Mouse (Mus musculus): ENCODE data around the gene Mccc2.

Mccc2 gene

GRCm38 (mm10) chr13:100014906-100015895, at the start of gene Mccc2:
Gene Mccc2 (minus strand): TSS chr13:100015639.
- peak; percentile 74 for DNase-seq

GRCm38 (mm10) chr13:100063936-100064335, 48.5 kb upstream of the Mccc2 start:
- DNase-seq: no peak

GRCm38 (mm10) chr13:100057738-100058137, 42.3 kb upstream of the Mccc2 start:
- peak; percentile 8 for DNase-seq

- no peak for DNase-seq
Measured at GRCm38 (mm10) chr13:100026013-100026412, 10.6 kb upstream of the Mccc2 start.

GRCm38 (mm10) chr13:100016891-100017290, 1.5 kb upstream of the Mccc2 start:
- no peak for DNase-seq

DNA sequence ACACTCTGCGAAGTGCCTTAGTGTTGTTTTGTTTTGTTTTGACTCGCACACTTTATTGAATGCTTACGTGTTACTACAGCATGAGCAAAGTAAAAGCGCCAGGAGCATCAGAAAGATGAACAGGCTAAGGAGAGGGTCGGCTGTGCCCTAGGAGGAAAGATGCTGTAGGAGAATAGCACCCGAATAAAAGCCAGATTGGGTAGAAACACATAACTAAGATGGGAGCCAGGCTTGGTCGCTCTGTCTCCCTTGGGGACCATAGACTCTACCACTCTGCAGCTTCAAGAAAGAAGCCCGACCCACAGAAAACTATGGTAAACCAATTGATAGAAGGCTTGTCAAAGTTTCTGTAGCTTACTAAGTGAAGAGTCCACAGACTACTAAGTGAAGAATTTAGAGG, 498 bp upstream of the Mccc2 start:
- no peak for DNase-seq

DNA sequence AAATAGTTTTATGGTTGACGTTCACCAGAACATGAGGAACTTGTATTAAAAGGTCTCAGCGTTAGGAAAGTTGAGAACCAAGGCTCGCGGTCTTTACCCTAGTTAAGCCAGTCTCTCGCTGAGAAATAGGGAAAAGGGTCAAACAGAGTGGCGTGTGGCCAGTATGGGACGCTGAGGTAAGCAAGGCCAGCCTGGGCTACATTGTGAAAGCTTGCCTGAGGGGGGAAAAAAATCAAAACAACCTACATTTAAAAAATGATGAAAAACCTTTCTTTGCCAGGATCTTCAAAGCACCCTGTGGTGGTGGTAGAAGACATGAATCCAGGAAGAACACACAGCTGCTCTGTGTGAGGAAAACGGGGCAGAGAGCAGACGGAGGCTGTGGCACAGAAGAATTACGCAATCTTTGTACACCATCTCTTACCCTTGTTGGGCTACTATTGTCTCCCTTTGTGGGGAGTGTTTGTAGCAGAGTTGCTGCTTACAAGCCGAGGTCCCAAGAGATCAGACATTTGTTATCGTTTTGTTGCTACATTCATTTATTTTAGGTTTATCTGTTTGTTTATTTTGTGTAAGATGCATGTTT, 9.4 kb downstream of the Mccc2 start:
- DNase-seq: no peak

DNA sequence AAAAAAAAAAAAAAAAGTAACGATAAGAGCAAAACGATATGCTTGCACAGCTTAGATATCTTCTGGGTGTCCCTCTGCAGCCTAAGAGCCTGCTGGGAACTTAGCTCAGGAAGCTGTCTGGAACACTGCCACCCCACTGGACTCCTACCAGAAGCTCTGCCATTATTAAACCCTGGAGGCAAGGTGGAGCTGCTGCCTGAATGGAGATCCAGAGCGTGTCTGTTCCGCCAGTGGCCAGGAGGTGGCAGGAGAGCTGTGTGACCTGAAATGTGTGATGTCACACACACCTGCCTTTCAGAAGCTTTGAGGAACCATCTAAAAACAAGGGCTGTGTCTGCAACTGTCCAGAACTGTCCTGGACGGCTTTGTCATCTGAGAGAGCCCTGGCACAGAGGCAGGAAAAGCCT, 13.6 kb downstream of the Mccc2 start:
- peak; percentile 90 for DNase-seq

DNA sequence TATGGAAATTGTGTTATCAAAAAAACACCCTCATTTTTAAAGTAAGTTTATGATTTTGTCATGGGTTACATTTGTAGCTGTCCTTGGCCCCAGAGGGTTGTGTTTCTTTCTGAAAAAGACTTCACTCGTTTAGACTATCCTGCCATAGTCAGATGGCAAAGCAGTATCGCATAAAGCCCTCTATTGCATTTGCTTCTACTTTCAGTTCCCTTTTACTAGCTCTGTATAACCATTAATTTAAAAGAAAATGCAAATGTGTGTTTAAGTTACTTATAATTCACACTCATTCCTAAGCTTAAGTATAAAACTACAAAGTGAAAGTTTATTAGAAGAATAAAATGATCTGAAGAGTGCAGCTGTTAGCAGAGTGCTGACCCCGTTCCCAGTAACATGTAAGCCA, 16.4 kb downstream of the Mccc2 start:
- DNase-seq: no peak

- DNase-seq: no peak
Measured at GRCm38 (mm10) chr13:99998099-99998498, 17.3 kb downstream of the Mccc2 start.

GRCm38 (mm10) chr13:99989592-99989991, 25.8 kb downstream of the Mccc2 start:
- no peak for DNase-seq

DNA sequence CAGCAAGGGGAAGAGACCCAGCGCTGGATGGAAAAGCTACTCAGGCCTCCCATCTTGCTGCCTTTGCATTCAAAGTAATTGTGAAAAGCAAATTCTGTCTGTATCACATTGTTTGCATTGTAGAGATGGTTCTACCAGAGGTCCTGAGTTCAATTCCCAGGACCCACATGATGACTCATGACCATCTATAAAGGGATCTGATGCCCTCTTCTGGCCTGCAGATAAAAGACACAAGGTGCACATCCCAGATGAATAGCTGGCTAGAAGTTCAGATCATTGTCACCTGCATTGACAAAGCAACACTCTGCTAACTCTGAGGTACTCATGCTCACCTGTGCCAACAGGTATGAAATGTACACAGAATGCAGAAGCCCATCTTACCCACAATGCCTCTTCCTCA, 32.1 kb downstream of the Mccc2 start:
- DNase-seq: no peak

GRCm38 (mm10) chr13:99979406-99979805, 36.0 kb downstream of the Mccc2 start:
- no peak for DNase-seq

DNA sequence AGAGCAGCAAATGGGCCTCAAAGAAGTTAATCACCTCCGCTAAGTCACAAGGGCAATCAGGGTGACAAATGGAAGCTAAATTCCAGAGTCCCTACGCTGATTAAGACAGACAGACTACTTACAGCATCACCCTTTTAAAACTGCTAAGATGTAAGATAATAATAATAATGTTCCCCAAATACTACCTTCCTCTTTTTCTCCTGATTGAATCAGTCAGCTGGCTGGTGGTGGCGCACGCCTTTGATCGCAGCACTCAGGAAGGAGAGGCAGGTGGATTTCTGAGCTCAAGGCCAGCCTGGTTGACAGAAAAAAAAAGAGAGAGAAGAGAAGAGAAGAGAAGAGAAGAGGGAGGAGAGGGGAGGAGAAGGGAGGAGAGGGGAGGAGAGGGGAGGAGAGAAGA, 45.4 kb downstream of the Mccc2 start:
- DNase-seq: no peak

GRCm38 (mm10) chr13:99967013-99967678, 48.3 kb downstream of the Mccc2 start:
- DNase-seq: no peak

DNA sequence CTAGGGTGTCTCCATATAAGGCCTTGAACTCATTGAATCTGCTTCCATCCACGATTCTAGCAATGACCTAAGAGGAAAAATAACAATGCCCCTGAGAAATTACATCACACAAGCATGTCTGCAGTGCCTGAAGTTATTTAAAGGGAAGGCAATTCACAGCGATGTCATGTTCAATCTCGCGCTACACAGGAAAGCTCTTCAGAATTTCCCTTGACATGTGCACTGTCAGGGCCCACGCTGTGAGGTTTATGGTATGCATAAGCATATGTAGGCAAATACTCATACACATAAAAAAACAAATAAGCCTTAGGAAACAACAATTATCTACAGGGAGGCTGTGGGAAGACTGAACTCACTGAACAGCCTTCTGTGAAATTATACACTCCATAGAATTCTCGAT, 51.6 kb downstream of the Mccc2 start:
- DNase-seq: no peak

- no peak for DNase-seq
Measured at GRCm38 (mm10) chr13:99961661-99962060, 53.8 kb downstream of the Mccc2 start.

GRCm38 (mm10) chr13:99955591-99955944, 59.9 kb downstream of the Mccc2 start:
- DNase-seq: no peak

DNA sequence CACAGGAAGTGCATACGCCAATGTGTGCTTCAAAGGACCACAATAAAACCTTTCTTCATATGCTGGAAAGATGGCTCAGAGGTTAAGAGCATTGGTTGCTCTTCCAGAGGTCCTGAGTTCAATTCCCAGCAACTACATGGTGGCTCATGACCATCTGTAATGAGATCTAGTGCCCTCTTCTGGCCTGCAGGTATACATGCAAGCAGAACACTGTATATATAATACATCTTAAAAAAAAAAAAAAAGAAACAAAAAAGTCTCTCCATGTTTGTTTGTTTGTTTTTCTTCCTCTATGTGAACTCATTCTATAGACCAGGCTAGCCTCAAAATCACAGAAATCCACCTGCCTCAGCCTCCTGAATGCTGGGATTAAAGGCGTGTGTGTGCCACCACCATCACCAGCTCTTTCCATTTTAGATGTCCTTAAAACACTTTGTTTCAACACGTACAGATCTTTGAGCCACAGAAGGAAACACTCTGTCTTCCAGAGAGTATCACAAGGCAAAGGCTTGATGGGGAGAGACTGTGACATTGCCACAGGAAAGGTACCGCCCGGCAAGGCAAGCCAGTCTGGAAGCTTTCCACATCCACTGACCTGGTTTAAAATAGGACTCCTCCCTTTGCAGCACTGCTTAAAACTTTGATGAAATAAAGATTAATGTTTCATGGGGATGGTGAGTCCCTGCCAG, 60.4 kb downstream of the Mccc2 start:
- no peak for DNase-seq

GRCm38 (mm10) chr13:99947417-99947816, 68.0 kb downstream of the Mccc2 start:
- no peak for DNase-seq

- no peak for DNase-seq
Measured at GRCm38 (mm10) chr13:99943525-99943924, 71.9 kb downstream of the Mccc2 start.

- DNase-seq: no peak
Measured at GRCm38 (mm10) chr13:99940601-99941000, 74.8 kb downstream of the Mccc2 start.

GRCm38 (mm10) chr13:99939320-99939671, 76.1 kb downstream of the Mccc2 start:
- DNase-seq: no peak
